Mouse (Mus musculus) right cerebral cortex, adult 2 months (tissue): ENCODE data around the gene Ecel1.

Experiments used
- DNase-seq, 2 experiments: peaks; one replicate each; pipeline ENCODE4 v3.0.0; 2021 to 2022; ENCODE audit warnings: low spot score in 2 of 2

Gene Ecel1

DNA sequence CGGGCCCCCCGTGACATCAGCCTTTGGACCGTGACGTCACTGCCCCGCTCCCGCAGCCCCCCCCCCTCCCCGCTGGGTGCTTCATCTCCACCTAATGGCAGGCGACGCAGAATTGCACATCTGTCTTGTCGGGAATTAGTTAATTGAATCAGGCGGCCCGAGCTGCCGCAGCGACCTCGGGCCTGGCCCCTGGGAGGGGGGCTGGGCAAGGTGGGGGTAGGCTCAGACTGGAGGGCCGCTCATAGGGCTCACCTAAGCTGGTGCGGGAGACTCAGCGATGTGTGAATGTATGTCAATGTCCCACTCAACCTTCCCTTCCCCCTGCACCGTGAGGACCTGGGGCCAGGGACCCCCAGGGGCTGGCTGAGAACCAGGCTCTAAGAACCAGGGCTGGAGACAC lies 14.1 kb upstream of the Ecel1 start:
- DNase-seq, result no peak

- DNase-seq, result no peak
These were observed 8.5 kb upstream of the Ecel1 start for GRCm38 (mm10) chr1:87164796-87165184.

DNA sequence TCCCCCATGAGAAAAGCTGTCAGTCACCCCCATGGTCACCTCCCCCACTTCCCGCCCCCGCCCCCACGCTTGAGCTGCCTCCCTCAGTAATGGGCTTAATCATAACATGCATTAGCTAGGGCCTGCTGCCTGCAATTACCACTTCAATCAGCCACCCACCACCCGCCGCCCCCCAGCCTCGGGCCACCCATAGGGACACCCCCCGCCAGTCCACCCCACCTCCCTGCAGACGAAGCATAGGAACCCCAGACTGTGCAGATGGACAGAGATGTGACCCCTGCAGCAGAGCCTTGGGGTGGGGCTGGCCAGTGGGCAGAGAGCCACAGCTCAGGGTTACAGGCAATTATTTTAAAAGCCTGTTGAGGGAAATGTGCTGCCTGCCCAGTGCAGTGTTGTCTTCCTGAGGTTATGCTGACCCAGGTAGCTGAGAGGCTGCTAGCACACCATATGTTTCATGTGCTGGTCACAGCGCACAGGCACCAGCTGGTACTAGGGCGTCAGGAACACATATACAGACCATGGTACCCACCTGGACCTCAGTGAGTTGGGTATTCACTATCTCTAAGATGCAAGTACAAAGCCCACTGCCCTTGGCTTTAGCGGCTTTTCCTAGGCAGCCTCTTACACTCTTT lies 8.0 kb upstream of the Ecel1 start:
- DNase-seq, result no peak

- DNase-seq, result no peak
These were observed 3.1 kb upstream of the Ecel1 start for GRCm38 (mm10) chr1:87159396-87159795.

DNA sequence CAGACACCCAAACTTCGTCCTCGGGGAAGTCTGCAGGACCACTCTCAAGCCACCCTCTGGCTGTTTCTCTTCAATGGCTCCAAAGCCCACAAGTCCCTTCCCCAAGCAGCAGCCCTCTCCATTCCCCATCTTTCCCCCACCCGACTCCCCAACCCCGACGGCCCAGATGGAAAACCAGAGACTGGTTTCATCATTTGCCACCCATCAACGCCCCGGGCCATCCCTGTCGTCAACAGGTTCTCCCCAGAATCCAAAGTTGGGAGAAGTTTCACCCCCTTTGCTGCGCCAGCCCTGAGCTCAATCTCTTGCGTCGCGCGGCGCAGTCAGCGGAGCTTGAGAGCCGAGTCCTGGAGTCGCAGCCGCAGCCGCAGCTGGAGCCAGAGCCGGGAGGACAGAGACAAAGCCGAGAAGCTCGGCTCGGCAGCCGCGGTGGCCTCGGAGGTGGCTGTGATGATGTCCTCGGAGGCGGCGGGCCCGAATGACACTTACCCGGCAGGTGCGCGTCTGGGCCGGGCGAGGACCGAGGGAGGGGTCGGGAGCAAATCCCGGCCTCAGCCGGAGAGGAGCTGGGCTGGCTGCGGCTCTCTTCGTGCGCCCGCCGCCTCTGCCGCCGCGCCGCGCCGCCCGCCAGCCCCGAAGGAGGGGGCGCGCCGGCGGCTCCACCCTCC lies 656 bp downstream of the Ecel1 start:
- DNase-seq, result no peak

GRCm38 (mm10) chr1:87154501-87155120 lies 1.7 kb downstream of the Ecel1 start:
- DNase-seq, result no peak

DNA sequence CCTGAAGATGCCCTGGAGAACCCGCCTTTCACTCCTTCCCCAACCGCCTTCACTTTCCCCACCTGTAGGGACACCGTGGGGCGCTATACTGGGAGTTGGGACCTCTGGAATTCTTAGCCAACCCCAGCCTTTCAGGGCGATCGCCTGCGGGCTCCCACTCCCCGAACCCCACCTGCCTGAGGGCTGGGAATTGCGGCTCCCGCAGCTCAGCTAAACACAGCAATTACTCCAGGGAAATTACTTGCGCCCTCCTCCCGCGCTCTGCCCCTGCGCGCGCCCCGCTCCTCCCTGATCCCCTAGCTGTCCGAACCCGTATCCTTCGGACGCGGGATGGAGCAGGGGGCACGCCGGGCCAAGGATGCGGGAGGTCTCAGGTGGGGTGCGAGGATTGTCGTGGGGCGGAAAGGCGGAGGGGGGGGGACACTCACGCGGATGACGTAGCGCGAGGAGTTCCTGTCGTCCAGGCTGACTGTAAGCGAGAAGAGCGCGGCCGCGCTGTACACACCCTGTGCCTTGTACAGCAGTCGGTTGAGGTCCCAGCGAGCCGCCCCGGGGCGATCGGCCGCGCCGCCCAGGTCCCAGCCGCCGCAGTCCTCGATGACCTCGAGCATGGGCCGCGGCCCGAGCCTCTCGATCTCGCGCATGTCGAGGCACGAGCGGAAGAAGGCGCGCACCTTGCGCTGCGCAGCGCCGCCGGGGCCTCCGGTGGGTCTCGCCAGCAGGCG lies 2.4 kb downstream of the Ecel1 start:
- no peak for DNase-seq

- DNase-seq, result no peak
These were observed 5.0 kb downstream of the Ecel1 start for GRCm38 (mm10) chr1:87151286-87151685.

- DNase-seq, result no peak
These were observed 6.9 kb downstream of the Ecel1 start for GRCm38 (mm10) chr1:87149422-87149821.

- DNase-seq, result no peak
These were observed 13.2 kb downstream of the Ecel1 start for GRCm38 (mm10) chr1:87143141-87143540.

DNA sequence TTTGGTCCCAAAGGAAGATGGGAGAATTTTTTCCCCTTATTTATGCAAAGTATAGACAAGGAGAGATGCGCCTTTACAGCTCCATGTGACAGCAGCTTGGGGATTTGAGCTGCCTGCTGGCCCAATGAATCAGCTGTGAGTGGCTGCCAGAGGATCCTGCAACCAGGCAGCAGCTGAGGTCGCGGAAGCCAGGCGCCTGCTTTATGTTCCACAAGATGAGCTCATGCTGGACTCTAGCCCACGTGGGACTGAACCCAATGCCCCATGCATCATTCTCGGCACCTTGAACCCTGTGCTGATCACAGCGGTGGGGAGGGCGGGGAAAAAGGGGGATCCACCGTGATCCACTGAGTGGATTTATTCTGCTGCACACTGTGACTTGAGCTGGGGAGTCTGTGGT lies 13.9 kb downstream of the Ecel1 start:
- no peak for DNase-seq

DNA sequence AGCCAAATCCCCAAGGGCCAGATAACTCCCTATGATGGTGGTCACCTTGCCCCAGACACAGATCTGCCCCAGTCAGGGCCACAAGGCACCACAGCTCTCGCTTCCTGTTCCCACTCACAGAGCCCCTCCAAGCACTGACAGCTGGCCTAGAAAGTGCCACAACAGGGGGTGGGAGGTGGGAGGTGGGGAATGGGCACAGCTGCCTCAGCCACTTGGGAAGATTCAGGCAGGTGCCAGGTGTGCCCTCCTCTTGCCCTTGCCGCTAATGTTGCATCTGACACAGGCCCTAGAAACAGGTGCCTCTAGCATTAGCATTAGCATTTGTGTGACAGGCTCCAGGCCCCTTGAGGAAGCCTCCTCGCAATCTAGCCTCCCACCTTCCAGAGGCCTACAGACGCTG lies 14.8 kb downstream of the Ecel1 start:
- DNase-seq, result no peak

GRCm38 (mm10) chr1:87131803-87132202 lies 24.5 kb downstream of the Ecel1 start:
- DNase-seq, result no peak

DNA sequence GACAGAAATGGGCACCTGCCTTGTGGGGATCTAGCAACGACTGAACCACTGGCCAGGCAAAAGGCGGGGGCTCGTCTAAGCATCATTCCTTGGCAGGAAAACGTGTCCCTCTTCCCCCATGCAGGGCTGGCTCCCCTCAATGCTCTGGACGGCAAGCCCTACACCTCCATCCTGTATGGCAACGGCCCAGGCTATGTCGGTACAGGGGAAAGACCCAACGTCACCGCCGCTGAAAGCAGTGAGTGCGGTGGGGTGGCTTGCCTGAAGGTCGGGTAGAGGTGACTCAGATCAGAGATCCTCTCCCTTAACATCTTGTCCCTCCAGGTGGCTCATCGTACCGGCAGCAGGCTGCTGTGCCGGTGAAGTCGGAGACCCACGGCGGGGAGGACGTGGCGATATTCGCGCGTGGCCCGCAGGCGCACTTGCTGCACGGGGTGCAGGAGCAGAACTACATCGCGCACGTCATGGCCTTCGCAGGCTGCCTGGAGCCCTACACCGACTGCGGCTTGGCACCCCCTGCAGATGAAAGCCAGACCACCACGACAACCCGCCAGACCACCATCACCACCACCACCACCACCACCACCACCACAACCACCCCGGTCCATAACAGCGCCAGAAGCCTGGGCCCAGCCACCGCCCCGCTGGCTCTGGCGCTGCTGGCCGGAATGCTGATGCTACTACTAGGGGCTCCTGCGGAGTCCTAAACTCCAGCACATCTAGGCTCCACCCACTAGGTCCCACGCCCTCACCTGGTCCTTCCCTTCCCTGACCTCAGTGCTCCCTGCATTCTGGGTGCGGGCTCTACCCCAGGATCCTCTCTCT lies 28.9 kb downstream of the Ecel1 start:
- DNase-seq, result peak; percentile 35 to 47

DNA sequence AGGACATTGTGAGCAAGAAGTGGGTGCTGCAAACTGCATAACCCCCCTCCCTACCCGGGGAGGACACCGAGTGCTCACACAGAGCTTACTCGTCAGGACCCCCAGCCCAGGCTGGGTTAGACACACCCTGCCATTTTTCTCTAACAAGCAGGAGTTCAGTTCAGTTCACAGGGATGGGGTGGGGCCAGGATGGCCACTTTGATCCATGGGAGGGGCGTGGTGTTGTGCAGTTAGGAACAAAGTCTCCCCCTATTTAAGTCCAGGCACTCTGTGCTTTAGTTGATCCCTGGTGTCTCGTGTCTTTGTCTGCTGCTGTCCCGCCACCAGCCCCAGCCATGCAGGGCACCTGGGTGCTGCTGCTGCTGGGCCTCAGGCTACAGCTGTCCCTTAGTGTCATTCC lies 31.6 kb downstream of the Ecel1 start, which contains the start of gene Akp3:
Gene Akp3, plus strand, starts transcription at position 301 of the 400 bp plus-strand sequence.
- no peak for DNase-seq

- DNase-seq, result no peak
These were observed 41.5 kb downstream of the Ecel1 start for GRCm38 (mm10) chr1:87114784-87115183.

GRCm38 (mm10) chr1:87111719-87112354 lies 44.5 kb downstream of the Ecel1 start:
- DNase-seq, result peak in 1 of 2 experiments; percentile 14

GRCm38 (mm10) chr1:87108564-87108963 lies 47.8 kb downstream of the Ecel1 start:
- no peak for DNase-seq

GRCm38 (mm10) chr1:87106536-87106935 lies 49.8 kb downstream of the Ecel1 start:
- no peak for DNase-seq

- no peak for DNase-seq
These were observed 52.4 kb downstream of the Ecel1 start for GRCm38 (mm10) chr1:87103936-87104335.

DNA sequence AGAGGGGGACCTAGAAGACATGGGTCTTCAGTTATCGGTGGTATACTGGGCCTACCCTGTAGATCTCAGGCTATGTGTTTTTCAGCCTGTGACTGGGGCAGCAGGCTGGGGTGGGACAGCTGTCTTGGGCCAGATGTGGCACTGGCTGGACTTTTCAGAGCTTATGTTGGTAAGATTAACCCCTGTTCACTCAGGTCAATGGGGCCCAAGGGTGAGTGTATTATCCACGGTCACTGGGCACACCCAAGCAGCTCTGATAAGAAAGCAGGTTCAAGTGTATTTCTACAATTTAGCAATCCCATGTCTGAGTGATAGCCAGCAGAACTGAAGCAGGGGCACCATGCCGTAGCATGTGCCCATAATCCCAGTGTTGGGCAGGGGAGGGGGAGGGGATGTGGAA lies 54.2 kb downstream of the Ecel1 start:
- no peak for DNase-seq
